Mouse (Mus musculus) gonadal fat pad, adult 2 months (tissue): Measurements from ENCODE around the gene Pax7. TPM values are rescaled to one million over a fixed set of nuclear protein-coding genes. Genes with fewer than 3 reads are reported as not detected.

Source experiments
- DNase-seq: peaks from one replicate; pipeline ENCODE4 v3.0.0-alpha.2; 2012; ENCODE audit warnings: low read depth
- polyA plus RNA-seq: library from polyadenylated mRNA; depleted of rRNA; stranded (reverse); fragments of >200 nt; gene quantifications from 2 replicates; pipeline ENCODE4 v1.2.3, GENCODE M21; 2012; rRNA removed

Gene Pax7
- not detected in 2 replicates for polyA plus RNA-seq

DNA sequence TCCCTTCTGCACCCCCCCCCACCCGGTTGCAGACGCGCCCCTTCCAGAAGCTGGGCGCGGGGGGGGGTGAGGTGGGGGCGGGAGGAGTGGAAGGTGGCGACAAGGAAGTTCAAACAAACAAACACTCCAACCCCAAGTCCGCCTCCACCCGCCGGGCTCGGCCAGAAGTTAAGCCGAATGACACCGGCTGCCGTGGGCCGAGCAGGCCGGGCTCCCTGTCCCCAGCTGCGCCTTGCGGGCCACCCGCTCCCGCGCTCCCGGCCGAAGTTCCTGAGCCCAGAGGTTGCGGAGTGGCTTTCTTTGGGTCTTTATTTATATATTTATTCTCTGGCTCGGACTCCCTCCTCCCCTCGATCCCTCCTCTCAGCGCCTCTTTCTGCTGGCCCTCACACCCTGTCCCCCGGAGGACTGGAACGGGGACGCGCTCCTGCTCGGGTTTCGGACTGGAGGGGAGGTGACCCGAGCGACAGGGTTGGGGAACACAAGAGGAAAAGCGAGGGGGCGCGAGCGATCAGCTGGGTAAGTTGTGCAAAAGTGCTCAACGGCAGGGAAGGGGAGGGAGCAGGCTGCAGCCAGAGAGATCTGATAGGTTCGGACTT lies at the start of gene Pax7:
TSS of gene Pax7 (minus strand) at position 493 of the 599 bp plus-strand sequence.
- no peak for DNase-seq

GRCm38 (mm10) chr4:139881796-139882195 lies 48.5 kb upstream of the Pax7 start:
- no peak for DNase-seq

GRCm38 (mm10) chr4:139879324-139879723 lies 46.0 kb upstream of the Pax7 start:
- DNase-seq, result no peak

- DNase-seq, result no peak
Measured at GRCm38 (mm10) chr4:139878443-139878842, 45.1 kb upstream of the Pax7 start.

GRCm38 (mm10) chr4:139877269-139877668 lies 43.9 kb upstream of the Pax7 start:
- DNase-seq, result no peak

DNA sequence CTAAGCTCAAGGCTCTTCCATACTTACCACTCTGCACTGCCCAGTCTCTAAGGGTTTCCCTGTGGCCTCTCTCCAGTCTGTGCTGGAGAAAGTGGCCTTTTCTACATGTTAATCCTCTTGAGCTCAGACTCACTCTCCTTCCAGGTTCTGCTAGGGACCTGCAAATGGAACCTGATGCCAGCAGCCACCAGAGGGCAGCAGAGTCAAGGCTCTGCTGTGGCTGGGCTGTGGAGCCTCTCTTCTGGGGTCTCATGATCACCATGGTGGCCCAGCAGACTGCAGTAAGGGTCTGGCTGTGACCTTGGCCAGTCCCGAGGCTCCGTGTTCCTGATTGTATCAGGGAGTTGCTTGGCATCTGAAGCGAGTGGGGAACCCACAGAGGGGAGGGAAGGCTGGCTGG lies 39.3 kb upstream of the Pax7 start:
- no peak for DNase-seq

DNA sequence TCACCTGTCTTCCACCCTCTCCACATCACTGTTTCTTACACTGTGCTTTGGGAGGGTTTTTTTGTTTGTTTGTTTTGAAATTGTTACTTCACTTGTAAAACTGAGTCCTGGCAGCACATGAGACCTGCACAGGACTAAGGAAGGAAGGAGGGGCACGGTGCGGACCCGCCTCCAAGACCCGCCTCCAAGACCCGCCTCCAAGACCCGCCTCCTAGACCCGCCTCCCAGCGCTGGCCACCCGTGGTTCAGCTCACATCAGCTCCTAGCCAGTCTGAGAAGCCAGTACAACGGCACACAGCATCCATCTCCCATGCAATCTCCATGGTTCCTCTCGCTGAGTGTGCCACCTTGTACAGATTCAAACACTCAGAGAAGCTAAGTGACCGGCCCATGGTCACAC lies 38.4 kb upstream of the Pax7 start:
- no peak for DNase-seq

DNA sequence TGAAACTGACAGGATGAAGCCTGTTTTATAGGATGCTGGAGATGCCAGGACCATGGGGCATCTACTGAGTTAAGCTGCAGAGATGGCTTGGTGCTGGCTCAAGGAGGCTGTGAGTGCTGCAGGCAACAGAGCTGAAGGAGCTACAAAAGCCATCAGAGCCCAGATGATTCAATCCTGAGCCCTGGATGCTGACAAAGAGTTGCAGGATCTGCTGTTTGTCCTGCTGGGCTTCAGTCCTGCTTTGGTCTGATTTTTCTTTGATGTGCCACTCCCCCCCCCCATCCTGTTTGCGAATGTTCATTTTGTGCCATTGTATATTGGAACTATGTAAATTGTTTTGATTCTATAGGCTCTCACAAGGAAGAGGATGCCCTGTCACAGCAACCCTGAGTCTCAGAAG lies 29.9 kb upstream of the Pax7 start:
- no peak for DNase-seq

GRCm38 (mm10) chr4:139858635-139859176 lies 25.4 kb upstream of the Pax7 start:
- DNase-seq, result no peak

GRCm38 (mm10) chr4:139852219-139853035 lies 19.1 kb upstream of the Pax7 start:
- DNase-seq, result no peak

DNA sequence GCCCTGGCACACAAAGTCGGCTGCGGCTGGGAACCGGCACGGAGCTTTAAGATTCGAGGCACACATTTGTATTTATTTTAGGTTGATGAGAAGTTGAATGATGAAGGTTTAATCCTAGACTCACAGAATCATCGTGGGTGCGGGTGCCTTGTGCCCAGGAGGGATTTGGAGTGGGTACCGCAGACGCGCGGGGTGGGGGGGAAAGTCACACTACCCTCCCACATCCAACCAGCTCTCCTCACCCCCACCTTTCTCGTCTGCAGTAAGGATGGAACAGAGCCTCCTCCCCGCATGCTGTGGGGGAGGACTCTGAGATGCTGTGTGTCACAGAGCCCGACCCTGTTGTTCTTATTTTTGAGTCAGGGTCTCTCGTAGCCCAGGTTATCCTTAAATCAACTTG lies 18.1 kb upstream of the Pax7 start:
- no peak for DNase-seq

GRCm38 (mm10) chr4:139850547-139851170 lies 17.3 kb upstream of the Pax7 start:
- no peak for DNase-seq

GRCm38 (mm10) chr4:139843456-139843855 lies 10.1 kb upstream of the Pax7 start:
- no peak for DNase-seq

DNA sequence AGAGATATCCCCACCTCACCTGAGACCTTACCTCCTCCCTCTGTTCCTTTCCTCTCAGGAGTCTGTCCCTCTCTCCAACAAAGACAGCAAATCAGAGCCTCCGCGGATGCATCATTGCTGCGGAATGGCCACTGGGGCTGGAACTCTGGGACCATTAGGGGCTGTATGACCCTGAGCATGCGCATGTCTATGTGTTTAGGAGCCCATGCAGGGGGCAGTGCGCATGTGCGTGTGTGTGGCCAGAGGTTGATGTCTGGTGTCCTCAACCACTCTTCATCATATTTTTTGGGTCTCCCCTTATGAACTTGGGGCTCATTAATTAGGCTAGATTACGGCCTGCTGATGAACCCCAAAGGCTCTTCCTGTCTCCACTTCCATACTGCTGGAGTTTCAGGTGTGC lies 9.6 kb upstream of the Pax7 start:
- no peak for DNase-seq

GRCm38 (mm10) chr4:139840939-139841500 lies 7.7 kb upstream of the Pax7 start:
- no peak for DNase-seq

DNA sequence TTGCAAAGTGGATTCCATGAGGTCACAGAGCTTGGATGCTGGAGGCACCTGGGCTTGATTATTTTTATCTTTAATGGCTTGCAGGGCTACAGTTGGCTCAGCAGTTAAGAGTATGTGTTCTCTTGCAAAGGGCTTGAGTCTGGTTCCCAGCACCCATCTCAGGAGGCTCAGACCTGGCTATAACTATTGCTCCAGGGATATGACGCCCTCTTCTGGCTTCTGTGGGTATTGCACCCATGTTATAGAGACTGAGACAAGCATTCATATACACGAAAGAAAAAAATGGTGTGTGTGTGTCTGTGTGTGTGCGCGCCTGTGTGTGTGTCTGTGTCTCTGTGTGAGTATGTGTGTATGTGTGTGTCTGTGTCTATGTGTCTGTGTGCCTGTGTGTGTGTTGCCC lies 7.1 kb upstream of the Pax7 start:
- no peak for DNase-seq

DNA sequence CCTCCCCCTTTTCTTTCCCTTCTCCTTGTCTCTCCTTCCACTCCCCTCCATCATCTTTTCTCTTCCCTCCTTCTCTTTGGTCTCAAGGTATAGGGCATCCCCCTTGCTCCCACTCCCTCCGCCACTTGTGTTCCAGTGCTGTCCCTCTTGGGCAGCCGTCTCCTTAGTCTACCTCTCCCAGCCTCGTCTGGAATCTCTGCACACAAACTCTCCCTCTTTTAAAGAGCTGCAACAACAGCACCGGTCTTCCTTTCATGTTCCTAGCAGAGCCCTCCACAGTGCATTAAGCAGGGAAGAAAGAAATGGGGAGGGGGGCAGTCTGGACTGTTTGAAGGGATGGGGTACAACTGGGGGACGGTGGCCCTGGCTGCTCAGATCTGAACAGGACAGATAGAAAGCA lies 3.4 kb upstream of the Pax7 start:
- no peak for DNase-seq

DNA sequence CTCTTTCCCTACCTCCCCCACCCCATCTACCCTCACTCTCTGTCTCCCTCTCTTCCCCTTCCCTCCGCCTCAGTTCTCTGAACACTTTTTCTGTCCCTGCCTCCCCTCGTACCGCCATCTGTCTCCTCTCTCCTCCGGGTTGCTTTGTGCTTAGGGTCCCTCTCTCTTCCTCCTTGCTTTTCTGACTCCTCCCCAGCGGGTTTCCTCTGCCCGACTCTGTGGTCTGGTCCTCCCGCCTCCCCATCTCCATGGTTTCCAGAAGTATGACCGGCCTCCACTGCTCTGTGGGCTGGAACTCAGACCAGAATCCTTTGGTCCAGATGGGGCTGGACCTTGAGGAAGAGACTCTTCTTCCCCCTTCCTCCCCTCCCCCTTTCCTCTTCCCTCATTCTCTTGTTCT lies 2.9 kb upstream of the Pax7 start:
- no peak for DNase-seq

- no peak for DNase-seq
Measured at GRCm38 (mm10) chr4:139833817-139834401, 581 bp upstream of the Pax7 start.

DNA sequence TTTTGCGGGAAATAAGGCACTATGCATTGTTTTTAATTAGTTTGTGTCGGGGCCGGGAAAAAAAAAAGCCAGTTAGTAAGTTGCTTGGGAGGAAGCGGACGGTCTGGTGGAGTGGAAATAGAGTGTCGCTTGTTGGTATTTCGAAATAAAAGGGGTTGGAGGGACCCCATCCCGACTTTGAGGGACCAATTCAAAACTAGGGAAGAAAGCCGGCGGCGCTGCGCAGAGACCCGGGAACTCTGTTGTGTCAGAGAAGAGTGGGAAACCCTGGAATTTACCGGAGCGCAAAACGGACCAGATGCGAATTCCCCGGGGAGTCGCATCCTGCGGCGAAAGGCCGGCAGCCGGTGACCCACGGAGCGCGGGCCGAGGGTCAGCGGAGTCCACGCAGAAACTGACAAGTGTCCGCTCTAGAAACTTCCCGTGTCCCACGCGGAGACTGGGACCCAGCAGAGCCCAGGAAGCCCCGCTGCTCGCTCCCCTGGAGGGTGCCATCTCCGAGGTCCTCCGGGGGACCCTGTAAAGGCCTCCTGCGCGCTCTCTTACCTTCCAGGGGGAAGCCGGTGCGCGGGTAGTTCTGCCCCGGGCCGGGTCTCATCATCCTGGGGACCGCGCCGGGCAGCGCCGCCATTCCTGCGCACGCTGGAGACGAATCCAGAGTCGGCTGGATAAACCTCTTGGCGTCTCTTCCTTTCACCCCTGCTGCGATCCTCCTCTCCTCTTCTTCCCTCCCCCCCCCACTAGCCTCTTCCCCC lies 870 bp downstream of the Pax7 start:
- DNase-seq, result no peak

DNA sequence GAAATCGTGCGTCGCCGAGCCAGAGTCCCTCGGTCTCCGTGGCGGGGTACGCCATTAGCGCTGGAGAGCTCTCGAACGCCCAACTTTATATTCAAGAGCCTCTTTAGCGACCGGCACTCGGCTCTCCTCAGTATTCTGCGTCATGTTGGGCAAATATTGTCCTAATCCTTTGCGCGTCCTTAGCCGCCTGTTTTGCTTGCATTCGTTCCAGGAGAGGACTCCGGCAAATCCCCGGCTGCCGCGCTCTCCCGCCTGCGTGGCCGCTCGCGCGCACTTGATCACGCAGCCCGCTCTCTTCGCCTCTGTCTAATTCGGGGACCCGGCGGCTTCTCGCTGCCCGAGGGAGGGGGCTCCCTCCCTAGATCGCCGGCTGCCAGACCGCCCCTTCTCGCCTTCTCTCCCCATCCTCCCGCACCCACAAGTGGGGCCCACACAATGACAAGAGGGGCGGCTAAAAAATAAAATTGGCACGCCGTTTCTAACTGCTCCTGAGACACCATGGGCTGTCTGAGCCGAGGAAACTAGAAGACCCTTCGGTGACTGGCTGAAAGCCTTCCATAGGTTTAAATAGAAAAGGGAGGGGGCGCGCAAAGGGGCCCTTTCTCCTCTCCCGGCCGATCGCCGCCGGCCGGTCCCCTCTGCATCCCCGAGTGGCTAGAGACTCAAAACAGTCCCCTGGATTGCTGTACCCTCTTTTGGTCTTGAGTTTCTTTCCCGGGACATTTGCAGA lies 1.7 kb downstream of the Pax7 start:
- no peak for DNase-seq
